Mouse (Mus musculus): ENCODE results near the gene Trim9. TPM values are rescaled to one million over a fixed set of nuclear protein-coding genes. Genes with fewer than 3 reads are reported as not detected.

The Trim9 gene
- polyA plus RNA-seq, 1 experiment from 2014 or later, result 1.0 TPM

- Histone ChIP-seq H3K27me3 (replicated peaks; ENCODE audit: control insufficient read depth, insufficient read depth, low read length) (no peaks in the 10 kb centered on the region), H3K4me2 (ENCODE audit: low read depth, low read length) (no peak overlapping the region), H3K36me3 (ENCODE audit: control insufficient read depth, insufficient read depth, low read length) (no peaks in the 10 kb centered on the region), H3K9me3 (ENCODE audit: control insufficient read depth, low read length) (no peaks in the 10 kb centered on the region), H3K27ac (ENCODE audit: low read length) (no peak overlapping the region), H3K4me1 (ENCODE audit: control insufficient read depth, insufficient read depth, low read length) (no peaks in the 10 kb centered on the region), H3K4me3 (ENCODE audit: low read length) (no peak overlapping the region), H3K9ac (ENCODE audit: low read depth, low read length) (no peak overlapping the region)
- WGBS, result 66% methylated on average over 12 of the region's 12 CpGs
- no peak for ATAC-seq
Observed at GRCm38 (mm10) chr12:70277071-70277939, 70.1 kb downstream of the Trim9 start.

DNA sequence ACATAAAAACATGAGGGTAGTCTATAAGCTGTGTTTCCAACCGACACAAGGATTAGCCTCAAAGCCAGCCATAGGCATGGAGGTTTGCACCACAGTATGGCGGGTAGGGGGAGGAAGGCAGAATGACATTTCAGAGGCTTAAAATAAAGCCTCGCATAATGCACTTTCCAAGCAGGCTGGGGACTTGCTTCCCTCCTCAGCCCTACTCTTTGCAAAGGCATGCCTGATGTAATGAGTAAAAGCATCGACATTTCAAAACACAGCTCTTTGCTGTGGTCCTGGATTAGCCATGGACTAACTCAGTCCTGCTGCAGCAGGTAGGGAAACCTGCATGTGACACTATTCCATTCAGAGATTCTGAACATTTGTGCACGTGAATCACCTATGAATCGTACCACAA is 77.7 kb downstream of the Trim9 start:
- WGBS, result 79% methylated on average over 6 of the region's 6 CpGs
- no peak overlapping the region for H3K4me3 ChIP-seq (ENCODE audit: low read length)
- no peak overlapping the region for H3K27ac ChIP-seq (ENCODE audit: low read length)
- no peak overlapping the region for H3K9ac ChIP-seq (ENCODE audit: low read depth, low read length)
- H3K36me3 ChIP-seq (ENCODE audit: control insufficient read depth, insufficient read depth, low read length), result no peaks in the 10 kb centered on the region
- H3K9me3 ChIP-seq (ENCODE audit: control insufficient read depth, low read length), result no peaks in the 10 kb centered on the region
- no peaks in the 10 kb centered on the region for H3K27me3 ChIP-seq (replicated peaks; ENCODE audit: control insufficient read depth, insufficient read depth, low read length)
- H3K4me2 ChIP-seq (ENCODE audit: low read depth, low read length), result no peak overlapping the region
- no peak for ATAC-seq
- H3K4me1 ChIP-seq (ENCODE audit: control insufficient read depth, insufficient read depth, low read length), result no peaks in the 10 kb centered on the region

- H3K27me3 ChIP-seq (replicated peaks; ENCODE audit: control insufficient read depth, insufficient read depth, low read length), result no peaks in the 10 kb centered on the region
- H3K9me3 ChIP-seq (ENCODE audit: control insufficient read depth, low read length), result no peaks in the 10 kb centered on the region
- H3K27ac ChIP-seq (ENCODE audit: low read length), result no peak overlapping the region
- no peak overlapping the region for H3K4me3 ChIP-seq (ENCODE audit: low read length)
- H3K36me3 ChIP-seq (ENCODE audit: control insufficient read depth, insufficient read depth, low read length), result no peaks in the 10 kb centered on the region
- no peak overlapping the region for H3K4me2 ChIP-seq (ENCODE audit: low read depth, low read length)
- no peak for ATAC-seq
- H3K4me1 ChIP-seq (ENCODE audit: control insufficient read depth, insufficient read depth, low read length), result no peaks in the 10 kb centered on the region
- H3K9ac ChIP-seq (ENCODE audit: low read depth, low read length), result no peak overlapping the region
- 86% methylated on average over 9 of the region's 9 CpGs for WGBS
Observed at GRCm38 (mm10) chr12:70267314-70267713, 80.1 kb downstream of the Trim9 start.

GRCm38 (mm10) chr12:70266494-70266931 is 80.9 kb downstream of the Trim9 start:
- no peaks in the 10 kb centered on the region for H3K27me3 ChIP-seq (replicated peaks; ENCODE audit: control insufficient read depth, insufficient read depth, low read length)
- H3K4me3 ChIP-seq (ENCODE audit: low read length), result no peak overlapping the region
- no peak overlapping the region for H3K4me2 ChIP-seq (ENCODE audit: low read depth, low read length)
- no peak overlapping the region for H3K9ac ChIP-seq (ENCODE audit: low read depth, low read length)
- H3K36me3 ChIP-seq (ENCODE audit: control insufficient read depth, insufficient read depth, low read length), result no peaks in the 10 kb centered on the region
- no peak for ATAC-seq
- 51% methylated on average over 8 of the region's 8 CpGs for WGBS
- no peak overlapping the region for H3K27ac ChIP-seq (ENCODE audit: low read length)
- H3K4me1 ChIP-seq (ENCODE audit: control insufficient read depth, insufficient read depth, low read length), result no peaks in the 10 kb centered on the region
- H3K9me3 ChIP-seq (ENCODE audit: control insufficient read depth, low read length), result no peaks in the 10 kb centered on the region

DNA sequence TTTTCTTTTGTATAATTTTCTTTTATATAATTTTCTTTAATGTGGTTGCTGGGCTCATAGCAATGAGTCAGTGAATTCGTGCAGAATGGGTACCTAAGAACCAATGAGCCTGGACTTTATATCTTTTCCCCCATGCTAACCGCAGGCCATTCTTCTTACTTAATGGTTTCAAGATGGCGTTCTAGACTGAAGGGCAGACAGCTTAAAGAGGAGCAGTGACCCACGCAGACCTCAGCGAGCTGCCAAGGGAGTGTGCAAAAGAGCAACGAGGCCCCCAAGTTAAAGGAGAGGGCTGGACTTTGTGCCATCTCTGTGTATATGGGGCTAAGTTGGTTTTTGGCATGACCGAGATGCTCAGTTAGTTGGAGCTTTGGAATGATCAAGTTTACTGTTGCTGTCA is 83.7 kb downstream of the Trim9 start:
- no peaks in the 10 kb centered on the region for H3K27me3 ChIP-seq (replicated peaks; ENCODE audit: control insufficient read depth, insufficient read depth, low read length)
- ATAC-seq, result no peak
- H3K27ac ChIP-seq (ENCODE audit: low read length), result no peak overlapping the region
- no peaks in the 10 kb centered on the region for H3K36me3 ChIP-seq (ENCODE audit: control insufficient read depth, insufficient read depth, low read length)
- WGBS, result 71% methylated on average over 7 of the region's 7 CpGs
- no peak overlapping the region for H3K4me2 ChIP-seq (ENCODE audit: low read depth, low read length)
- no peak overlapping the region for H3K4me3 ChIP-seq (ENCODE audit: low read length)
- no peak overlapping the region for H3K9ac ChIP-seq (ENCODE audit: low read depth, low read length)
- H3K9me3 ChIP-seq (ENCODE audit: control insufficient read depth, low read length), result no peaks in the 10 kb centered on the region
- no peaks in the 10 kb centered on the region for H3K4me1 ChIP-seq (ENCODE audit: control insufficient read depth, insufficient read depth, low read length)

- no peak overlapping the region for H3K4me2 ChIP-seq (ENCODE audit: low read depth, low read length)
- no peaks in the 10 kb centered on the region for H3K36me3 ChIP-seq (ENCODE audit: control insufficient read depth, insufficient read depth, low read length)
- no peaks in the 10 kb centered on the region for H3K9me3 ChIP-seq (ENCODE audit: control insufficient read depth, low read length)
- no peak overlapping the region for H3K27ac ChIP-seq (ENCODE audit: low read length)
- no peak overlapping the region for H3K9ac ChIP-seq (ENCODE audit: low read depth, low read length)
- no peaks in the 10 kb centered on the region for H3K27me3 ChIP-seq (replicated peaks; ENCODE audit: control insufficient read depth, insufficient read depth, low read length)
- H3K4me3 ChIP-seq (ENCODE audit: low read length), result no peak overlapping the region
- 94% methylated on average over 17 of the region's 17 CpGs for WGBS
- no peak for ATAC-seq
- no peaks in the 10 kb centered on the region for H3K4me1 ChIP-seq (ENCODE audit: control insufficient read depth, insufficient read depth, low read length)
Observed at GRCm38 (mm10) chr12:70262271-70262953, 85.0 kb downstream of the Trim9 start.

GRCm38 (mm10) chr12:70251210-70251884 is 96.1 kb downstream of the Trim9 start:
- WGBS, result 73% methylated on average over 15 of the region's 15 CpGs
- no peaks in the 10 kb centered on the region for H3K36me3 ChIP-seq (ENCODE audit: control insufficient read depth, insufficient read depth, low read length)
- no peak overlapping the region for H3K9ac ChIP-seq (ENCODE audit: low read depth, low read length)

GRCm38 (mm10) chr12:70249616-70250157 is 97.7 kb downstream of the Trim9 start:
- Histone ChIP-seq H3K4me2 (ENCODE audit: low read depth, low read length) (no peak overlapping the region), H3K36me3 (ENCODE audit: control insufficient read depth, insufficient read depth, low read length) (no peaks in the 10 kb centered on the region), H3K4me3 (ENCODE audit: low read length) (no peak overlapping the region), H3K27ac (ENCODE audit: low read length) (no peak overlapping the region), H3K27me3 (replicated peaks; ENCODE audit: control insufficient read depth, insufficient read depth, low read length) (no peaks in the 10 kb centered on the region), H3K9ac (ENCODE audit: low read depth, low read length) (no peak overlapping the region), H3K4me1 (ENCODE audit: control insufficient read depth, insufficient read depth, low read length) (no peaks in the 10 kb centered on the region), H3K9me3 (ENCODE audit: control insufficient read depth, low read length) (no peaks in the 10 kb centered on the region)
- ATAC-seq, result no peak
- 78% methylated on average over 10 of the region's 10 CpGs for WGBS

More at GRCm38 (mm10) chr12:70251210-70251884, 96.1 kb downstream of the Trim9 start:
- no peak for ATAC-seq
- Histone ChIP-seq H3K4me1 (ENCODE audit: control insufficient read depth, insufficient read depth, low read length) (no peaks in the 10 kb centered on the region), H3K27me3 (replicated peaks; ENCODE audit: control insufficient read depth, insufficient read depth, low read length) (no peaks in the 10 kb centered on the region), H3K27ac (ENCODE audit: low read length) (no peak overlapping the region), H3K4me2 (ENCODE audit: low read depth, low read length) (no peak overlapping the region), H3K9me3 (ENCODE audit: control insufficient read depth, low read length) (no peaks in the 10 kb centered on the region), H3K4me3 (ENCODE audit: low read length) (no peak overlapping the region)
